Mouse (Mus musculus) induced T-regulatory cell, adult 2 months (primary cell): ENCODE results near the gene Birc6.
A peak's percentile ranks its signal among the peaks of the same experiment; 100 is the strongest.

ENCODE experiments used
- DNase-seq: peaks from one replicate; pipeline ENCODE4 v3.0.0-alpha.2; 2012; ENCODE audit warnings: low read depth

Birc6 gene

DNA sequence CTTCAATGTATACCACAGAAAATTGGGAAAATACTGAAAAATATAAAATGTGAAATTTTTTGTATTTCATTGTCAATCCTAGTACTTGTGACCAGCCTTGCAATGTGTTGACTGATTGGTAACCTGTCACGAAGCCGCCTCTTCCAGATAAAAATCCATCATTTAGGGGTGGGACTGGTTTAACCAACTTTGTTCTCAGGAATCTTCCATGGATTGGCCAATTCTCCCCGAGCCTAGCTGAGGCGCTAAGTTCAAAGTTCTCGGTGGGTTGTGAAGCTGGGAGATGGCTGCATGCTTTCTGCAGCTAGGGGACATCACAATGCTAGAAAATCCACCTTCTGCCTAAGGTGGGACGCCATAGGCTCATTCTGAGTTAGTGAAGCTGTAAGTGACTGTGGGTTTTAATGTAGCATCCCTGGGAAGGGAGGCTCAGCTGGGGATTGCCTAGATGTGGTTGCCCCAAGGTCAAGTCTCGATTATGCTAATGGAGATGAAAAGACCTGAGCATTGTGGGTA is 179.6 kb downstream of the Birc6 start:
- DNase-seq = no peak

DNA sequence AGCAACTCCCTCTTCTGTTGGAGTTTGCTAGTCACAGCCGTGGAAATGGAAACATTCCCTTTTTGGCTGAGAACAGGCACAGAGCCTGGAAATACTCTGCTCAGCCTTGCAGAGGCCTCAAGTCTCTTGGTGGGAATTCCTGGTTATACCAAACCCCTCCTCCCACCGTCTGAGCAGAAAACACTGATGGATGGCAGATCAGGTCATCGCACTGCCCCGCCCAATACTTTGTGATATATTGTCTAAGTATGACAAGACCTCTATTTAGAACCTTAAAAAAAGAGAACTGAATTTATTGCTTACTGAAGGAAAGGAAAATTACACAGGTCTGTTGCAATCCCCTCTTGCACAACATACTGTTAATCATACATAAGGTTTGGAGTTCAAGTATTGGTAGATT is 182.6 kb downstream of the Birc6 start:
- DNase-seq = no peak

DNA sequence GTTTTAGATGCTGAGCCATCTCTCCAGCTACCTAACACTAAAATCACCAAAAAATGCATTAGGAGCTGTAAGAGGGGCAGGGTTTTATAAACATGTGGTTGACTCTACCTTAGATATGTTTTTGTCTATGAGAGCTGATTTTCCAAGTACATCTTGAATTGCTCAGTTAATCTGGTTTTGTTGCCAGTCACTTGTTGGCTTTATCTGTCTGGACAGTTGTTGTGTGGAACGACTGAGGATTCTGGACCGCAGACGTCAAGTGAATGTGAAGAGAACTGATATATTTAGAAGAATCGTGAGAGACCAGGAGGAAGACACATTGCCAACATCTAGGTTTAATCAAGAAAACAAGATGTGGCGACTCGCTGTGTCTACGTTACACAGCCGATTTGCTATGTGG is 183.5 kb downstream of the Birc6 start:
- no peak for DNase-seq

DNA sequence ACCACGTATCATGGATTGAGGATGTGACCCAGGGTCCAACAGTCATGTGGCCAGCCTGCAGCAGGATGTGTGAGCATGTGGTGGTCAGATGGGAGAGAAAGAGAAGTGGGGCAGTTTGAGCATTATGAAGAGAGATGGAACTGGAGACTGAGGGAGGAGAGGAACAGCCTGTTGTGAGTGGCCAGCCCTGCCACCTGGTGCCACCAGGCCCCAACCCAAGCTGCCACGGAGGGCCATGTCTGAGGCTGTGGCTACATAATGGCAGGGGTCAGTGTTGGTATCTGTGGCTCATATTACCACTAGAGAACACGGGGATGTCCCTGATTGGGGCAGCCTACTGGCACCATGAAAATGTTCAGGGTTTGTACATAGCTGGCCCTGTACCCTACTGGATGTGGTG is 187.0 kb downstream of the Birc6 start:
- no peak for DNase-seq

DNA sequence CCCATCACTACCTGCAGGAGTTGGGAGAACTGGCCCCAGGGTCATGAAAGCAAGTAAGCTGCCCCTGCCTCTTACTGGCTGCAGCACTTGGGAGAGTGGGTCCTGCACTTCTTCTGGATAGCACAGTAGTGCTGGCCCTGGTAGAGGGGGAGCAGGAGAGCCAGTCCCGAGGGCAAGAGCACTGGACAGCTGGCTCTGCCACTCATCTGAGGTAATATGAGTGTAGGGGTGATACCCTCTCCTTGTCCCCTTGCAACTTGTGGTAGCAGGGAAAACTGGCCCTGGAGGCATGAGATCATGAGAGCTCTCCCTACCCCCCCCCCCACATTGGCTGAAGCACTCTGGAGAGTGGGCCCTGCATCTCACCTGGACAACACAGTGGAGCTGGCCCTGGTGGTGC is 187.6 kb downstream of the Birc6 start:
- DNase-seq = no peak

DNA sequence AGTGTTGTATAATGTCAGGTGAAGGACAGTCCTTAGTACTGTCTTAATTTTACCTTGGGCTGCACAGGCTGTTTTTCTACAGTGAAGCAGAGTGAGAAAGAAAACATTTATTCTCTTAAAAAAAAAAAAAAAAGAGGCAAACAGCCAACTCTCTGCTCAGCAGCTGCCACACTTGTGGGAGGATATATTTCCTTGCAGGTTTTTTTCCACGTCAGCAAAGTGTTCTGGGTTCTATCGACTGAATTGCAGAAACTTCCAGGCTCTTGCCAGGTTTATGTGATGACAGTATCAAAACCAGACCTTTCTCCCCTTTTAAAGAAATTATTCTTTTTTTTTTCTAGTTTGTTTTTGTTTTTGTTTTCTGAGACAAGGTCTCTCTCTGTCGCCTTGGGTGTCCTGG is 188.5 kb downstream of the Birc6 start:
- no peak for DNase-seq

DNA sequence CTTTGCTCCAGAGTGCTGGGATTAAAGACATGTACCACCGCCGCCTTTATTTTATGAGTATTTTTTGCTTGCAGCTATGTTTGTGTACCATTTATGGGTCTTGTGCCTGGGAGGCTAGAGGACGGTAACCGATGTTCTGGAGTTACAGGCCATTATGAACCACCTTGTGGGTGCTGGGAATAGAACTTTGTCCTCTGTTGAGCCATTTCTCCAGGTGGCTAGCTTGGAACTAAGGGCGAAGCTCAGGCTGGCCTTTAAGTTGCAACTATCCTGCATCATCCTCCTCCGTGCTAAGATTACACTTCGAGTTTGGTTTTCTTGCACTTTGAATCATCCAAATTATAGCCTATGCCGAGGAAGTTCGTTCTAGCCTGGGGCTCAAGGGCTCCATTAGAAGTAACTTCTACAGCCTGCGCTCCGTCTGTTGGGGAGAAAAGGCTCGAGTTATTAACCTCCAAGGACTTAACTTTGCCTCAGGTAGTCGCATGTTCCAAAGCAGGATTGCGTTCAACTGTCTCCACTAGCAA is 189.1 kb downstream of the Birc6 start:
- DNase-seq = no peak

DNA sequence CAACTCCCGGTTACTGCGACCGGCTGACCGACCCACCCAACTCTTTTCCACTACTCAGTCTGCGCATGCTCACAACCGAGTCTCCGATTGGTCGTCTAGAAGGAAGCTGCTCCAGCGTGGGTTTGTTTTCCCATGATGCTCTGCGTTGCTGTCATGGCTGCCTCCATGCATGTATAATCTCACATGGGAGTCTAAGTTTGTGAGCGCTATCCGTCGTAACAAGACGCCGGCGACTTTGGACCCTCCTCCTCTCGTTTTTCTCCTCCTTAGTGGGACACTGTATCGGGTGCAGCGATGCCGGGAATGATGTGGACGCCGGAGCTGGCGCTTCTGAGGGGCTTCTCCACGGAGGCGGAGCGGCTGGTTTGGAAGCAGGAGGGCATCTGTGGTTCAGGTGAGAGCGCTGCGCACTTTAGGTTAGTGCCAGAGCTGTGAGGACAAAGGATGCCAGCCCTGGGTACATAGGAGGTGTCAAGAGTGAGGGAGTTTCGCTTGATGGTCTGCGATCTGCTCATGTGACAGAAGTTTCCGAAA is 189.6 kb downstream of the Birc6 start, which contains the start of gene Ttc27:
Gene Ttc27, plus strand, starts transcription at position 115 of the 534 bp plus-strand sequence.
- peak; percentile 99 for DNase-seq

DNA sequence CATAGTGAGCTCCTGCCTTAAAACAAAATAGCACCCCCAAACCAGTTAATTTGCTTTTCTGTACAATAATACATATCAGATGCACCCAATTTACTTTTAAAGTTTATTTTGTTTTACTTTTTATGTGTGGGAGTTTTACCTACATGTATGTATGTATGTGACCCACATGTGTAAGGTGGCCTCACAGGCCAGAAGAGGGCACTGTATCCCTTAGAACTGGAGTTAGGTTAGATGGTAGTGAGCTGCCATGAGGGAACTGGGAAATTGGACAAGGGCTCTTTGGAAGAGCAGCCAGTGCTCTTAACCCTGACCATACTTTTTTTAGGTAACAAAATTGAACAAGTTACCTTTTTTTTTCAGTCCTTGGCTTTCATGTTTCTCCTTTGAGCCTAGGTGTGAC is 204.8 kb downstream of the Birc6 start:
- peak; percentile 53 for DNase-seq

DNA sequence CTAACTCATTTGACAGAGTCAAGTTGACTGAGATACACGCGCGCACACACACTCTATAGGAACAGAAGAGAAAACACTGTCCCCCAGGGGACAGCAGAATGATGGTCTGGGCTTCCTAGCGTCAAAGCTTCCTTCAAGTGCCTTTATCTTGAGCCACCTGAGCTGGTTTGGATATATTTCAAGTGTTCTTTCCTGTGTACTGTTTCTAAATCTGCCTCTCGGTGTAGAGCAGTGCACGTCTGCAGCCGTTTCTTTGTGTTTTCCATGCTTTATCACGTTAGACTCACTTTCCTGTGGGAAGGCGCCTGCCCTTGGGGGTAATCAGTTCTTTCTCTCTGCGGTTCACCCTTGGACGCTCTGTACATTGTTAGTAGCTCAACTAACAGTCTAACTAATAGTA is 207.3 kb downstream of the Birc6 start:
- no peak for DNase-seq

DNA sequence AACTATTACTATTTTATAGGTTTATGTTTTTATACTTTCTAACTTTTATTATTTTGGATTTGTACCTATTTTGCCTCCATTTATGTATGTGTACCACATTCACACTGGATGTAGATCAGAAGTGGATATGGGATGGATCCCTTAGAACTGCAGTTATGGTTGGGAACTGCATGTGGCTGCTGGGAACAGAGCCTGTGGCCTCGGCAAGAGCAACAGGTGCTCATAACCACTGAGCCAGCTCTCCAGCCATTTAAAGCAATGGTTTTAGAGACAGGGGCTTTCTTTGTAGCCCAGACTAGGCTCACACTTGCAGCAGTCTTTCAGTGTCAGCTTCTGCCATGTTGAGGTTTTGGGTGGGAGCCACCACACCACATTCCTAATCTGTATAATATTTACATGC is 221.6 kb downstream of the Birc6 start:
- DNase-seq = no peak

DNA sequence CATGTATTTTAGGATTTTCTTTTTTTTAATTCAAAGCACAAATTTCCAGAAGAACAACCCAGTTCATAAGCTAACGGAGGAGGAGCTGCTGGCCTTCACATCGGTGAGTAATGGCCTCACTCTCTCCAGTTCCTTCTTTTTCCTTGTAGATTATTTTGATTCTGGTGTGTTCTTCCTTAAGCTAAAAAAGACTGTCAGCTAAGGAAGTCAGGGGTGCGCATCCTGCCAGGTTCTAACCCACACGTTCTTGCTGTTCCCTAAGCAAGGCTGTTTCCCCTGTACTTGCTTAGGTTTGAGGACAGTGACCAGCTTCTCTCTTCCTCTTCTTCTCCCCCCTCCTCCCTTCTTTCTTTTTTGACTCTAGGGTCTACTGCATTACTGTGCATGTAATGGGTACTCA is 222.9 kb downstream of the Birc6 start:
- DNase-seq = no peak
